Mouse (Mus musculus): ENCODE results near the gene Gpr132. TPM values are rescaled to one million over a fixed set of nuclear protein-coding genes. Genes with fewer than 3 reads are reported as not detected.

The Gpr132 gene
- polyA plus RNA-seq, 1 experiment from 2014 or later, result 0.15 TPM

- no peaks in the 10 kb centered on the region for H3K27me3 ChIP-seq (ENCODE audit: control insufficient read depth, insufficient read depth, low read length)
- DNase-seq (ENCODE audit: low spot score) (no peak), ATAC-seq (replicated peaks; ENCODE audit: insufficient number of reproducible peaks, low FRiP score, low TSS enrichment, low read depth) (no peak)
- no peaks in the 10 kb centered on the region for H3K9me3 ChIP-seq (replicated peaks; ENCODE audit: control insufficient read depth, low read length)
- H3K36me3 ChIP-seq (replicated peaks; ENCODE audit: control insufficient read depth, insufficient read depth, low read depth, low read length), result no peaks in the 10 kb centered on the region
- WGBS, result 87% methylated on average over 3 of the region's 3 CpGs
- H3K27ac ChIP-seq (replicated peaks; ENCODE audit: low read depth, low read length), result no peak overlapping the region
- peak overlapping the region; percentile 59 for H3K4me2 ChIP-seq (ENCODE audit: low read depth, low read length)
- peak overlapping the region; percentile 64 for H3K4me3 ChIP-seq (ENCODE audit: low read depth, low read length)
- peaks cover 3% of the 10 kb centered on the region; the same call in 1 of the 2 replicates for H3K4me1 ChIP-seq (ENCODE audit: control insufficient read depth, insufficient read depth, low read length)
- H3K9ac ChIP-seq (replicated peaks; ENCODE audit: low read length), result peak overlapping the region; percentile 69
Observed at GRCm38 (mm10) chr12:112830570-112830969, 37.5 kb downstream of the Gpr132 start.

GRCm38 (mm10) chr12:112830141-112830540 lies 37.9 kb downstream of the Gpr132 start:
- no peaks in the 10 kb centered on the region for H3K36me3 ChIP-seq (replicated peaks; ENCODE audit: control insufficient read depth, insufficient read depth, low read depth, low read length)
- no peak for DNase-seq (ENCODE audit: low spot score)
- no peak for ATAC-seq (replicated peaks; ENCODE audit: insufficient number of reproducible peaks, low FRiP score, low TSS enrichment, low read depth)
- WGBS, result 46% methylated on average over 2 of the region's 2 CpGs
- H3K4me2 ChIP-seq (ENCODE audit: low read depth, low read length), result peak overlapping the region; percentile 59
- H3K27ac ChIP-seq (replicated peaks; ENCODE audit: low read depth, low read length), result no peak overlapping the region; the same call in 1 of the 2 replicates
- H3K9me3 ChIP-seq (replicated peaks; ENCODE audit: control insufficient read depth, low read length), result no peaks in the 10 kb centered on the region
- peak overlapping the region; percentile 69 for H3K9ac ChIP-seq (replicated peaks; ENCODE audit: low read length)
- peaks cover 3% of the 10 kb centered on the region; the same call in 1 of the 2 replicates for H3K4me1 ChIP-seq (ENCODE audit: control insufficient read depth, insufficient read depth, low read length)
- H3K27me3 ChIP-seq (ENCODE audit: control insufficient read depth, insufficient read depth, low read length), result no peaks in the 10 kb centered on the region
- peak overlapping the region; percentile 64 for H3K4me3 ChIP-seq (ENCODE audit: low read depth, low read length)

GRCm38 (mm10) chr12:112829244-112829864 lies 38.7 kb downstream of the Gpr132 start, which contains the start of gene Cdca4:
Gene Cdca4 (minus strand): TSS chr12:112829423.
- H3K9me3 ChIP-seq (replicated peaks; ENCODE audit: control insufficient read depth, low read length), result no peaks in the 10 kb centered on the region
- H3K36me3 ChIP-seq (replicated peaks; ENCODE audit: control insufficient read depth, insufficient read depth, low read depth, low read length), result no peaks in the 10 kb centered on the region
- DNase-seq (ENCODE audit: low spot score), result peak; percentile 99
- H3K27me3 ChIP-seq (ENCODE audit: control insufficient read depth, insufficient read depth, low read length), result no peaks in the 10 kb centered on the region
- peak; percentile 95 for ATAC-seq (replicated peaks; ENCODE audit: insufficient number of reproducible peaks, low FRiP score, low TSS enrichment, low read depth)
- H3K9ac ChIP-seq (replicated peaks; ENCODE audit: low read length), result peak within 1 kb of the TSS; percentile 76
- WGBS, result under 1% methylated on average over 65 of the region's 72 CpGs
- peaks cover 3% of the 10 kb centered on the region; the same call in 1 of the 2 replicates for H3K4me1 ChIP-seq (ENCODE audit: control insufficient read depth, insufficient read depth, low read length)
- H3K27ac ChIP-seq (replicated peaks; ENCODE audit: low read depth, low read length), result peak within 1 kb of the TSS; percentile 41
- H3K4me3 ChIP-seq (ENCODE audit: low read depth, low read length), result peak within 1 kb of the TSS; percentile 64
- peak within 1 kb of the TSS; percentile 80 for H3K4me2 ChIP-seq (ENCODE audit: low read depth, low read length)

- under 1% methylated on average over 45 of the region's 51 CpGs for WGBS
- H3K36me3 ChIP-seq (replicated peaks; ENCODE audit: control insufficient read depth, insufficient read depth, low read depth, low read length), result no peaks in the 10 kb centered on the region
- H3K4me1 ChIP-seq (ENCODE audit: control insufficient read depth, insufficient read depth, low read length), result peaks cover 6% of the 10 kb centered on the region; the same call in 1 of the 2 replicates
Observed at GRCm38 (mm10) chr12:112828501-112829243, 39.4 kb downstream of the Gpr132 start.

GRCm38 (mm10) chr12:112825901-112826300 lies 42.1 kb downstream of the Gpr132 start:
- H3K9ac ChIP-seq (replicated peaks; ENCODE audit: low read length), result no peak overlapping the region
- H3K27ac ChIP-seq (replicated peaks; ENCODE audit: low read depth, low read length), result no peak overlapping the region
- ATAC-seq (replicated peaks; ENCODE audit: insufficient number of reproducible peaks, low FRiP score, low TSS enrichment, low read depth) (no peak), DNase-seq (ENCODE audit: low spot score) (no peak)
- H3K4me3 ChIP-seq (ENCODE audit: low read depth, low read length), result no peak overlapping the region
- no peak overlapping the region for H3K4me2 ChIP-seq (ENCODE audit: low read depth, low read length)
- H3K27me3 ChIP-seq (ENCODE audit: control insufficient read depth, insufficient read depth, low read length), result no peaks in the 10 kb centered on the region
- no peaks in the 10 kb centered on the region for H3K9me3 ChIP-seq (replicated peaks; ENCODE audit: control insufficient read depth, low read length)
- peaks cover 8% of the 10 kb centered on the region for H3K36me3 ChIP-seq (replicated peaks; ENCODE audit: control insufficient read depth, insufficient read depth, low read depth, low read length)
- 89% methylated on average over 5 of the region's 5 CpGs for WGBS
- peaks cover 6% of the 10 kb centered on the region for H3K4me1 ChIP-seq (ENCODE audit: control insufficient read depth, insufficient read depth, low read length)

More at GRCm38 (mm10) chr12:112828501-112829243, 39.4 kb downstream of the Gpr132 start:
- DNase-seq (ENCODE audit: low spot score), result peak; percentile 15
- peak overlapping the region; percentile 64 for H3K4me3 ChIP-seq (ENCODE audit: low read depth, low read length)
- H3K27me3 ChIP-seq (ENCODE audit: control insufficient read depth, insufficient read depth, low read length), result no peaks in the 10 kb centered on the region
- peak overlapping the region; percentile 41 for H3K27ac ChIP-seq (replicated peaks; ENCODE audit: low read depth, low read length)
- H3K9me3 ChIP-seq (replicated peaks; ENCODE audit: control insufficient read depth, low read length), result no peaks in the 10 kb centered on the region
- ATAC-seq (replicated peaks; ENCODE audit: insufficient number of reproducible peaks, low FRiP score, low TSS enrichment, low read depth), result peak; percentile 82
- peak overlapping the region; percentile 76 for H3K9ac ChIP-seq (replicated peaks; ENCODE audit: low read length)
- H3K4me2 ChIP-seq (ENCODE audit: low read depth, low read length), result peak overlapping the region; percentile 80

- Histone ChIP-seq H3K27me3 (ENCODE audit: control insufficient read depth, insufficient read depth, low read length) (no peaks in the 10 kb centered on the region), H3K4me3 (ENCODE audit: low read depth, low read length) (no peak overlapping the region), H3K4me1 (ENCODE audit: control insufficient read depth, insufficient read depth, low read length) (peaks cover 3% of the 10 kb centered on the region; the same call in 1 of the 2 replicates), H3K36me3 (replicated peaks; ENCODE audit: control insufficient read depth, insufficient read depth, low read depth, low read length) (peaks cover 21% of the 10 kb centered on the region), H3K4me2 (ENCODE audit: low read depth, low read length) (no peak overlapping the region), H3K9ac (replicated peaks; ENCODE audit: low read length) (no peak overlapping the region), H3K9me3 (replicated peaks; ENCODE audit: control insufficient read depth, low read length) (no peaks in the 10 kb centered on the region), H3K27ac (replicated peaks; ENCODE audit: low read depth, low read length) (no peak overlapping the region)
- WGBS, result 79% methylated on average over 4 of the region's 4 CpGs
- no peak for DNase-seq (ENCODE audit: low spot score)
- no peak for ATAC-seq (replicated peaks; ENCODE audit: insufficient number of reproducible peaks, low FRiP score, low TSS enrichment, low read depth)
Observed at GRCm38 (mm10) chr12:112823221-112823620, 44.8 kb downstream of the Gpr132 start.

- WGBS, result 85% methylated on average over 2 of the region's 2 CpGs
- DNase-seq (ENCODE audit: low spot score) (no peak), ATAC-seq (replicated peaks; ENCODE audit: insufficient number of reproducible peaks, low FRiP score, low TSS enrichment, low read depth) (no peak)
- no peaks in the 10 kb centered on the region for H3K9me3 ChIP-seq (replicated peaks; ENCODE audit: control insufficient read depth, low read length)
- no peaks in the 10 kb centered on the region for H3K27me3 ChIP-seq (ENCODE audit: control insufficient read depth, insufficient read depth, low read length)
- peaks cover 21% of the 10 kb centered on the region for H3K36me3 ChIP-seq (replicated peaks; ENCODE audit: control insufficient read depth, insufficient read depth, low read depth, low read length)
- H3K4me1 ChIP-seq (ENCODE audit: control insufficient read depth, insufficient read depth, low read length), result peaks cover 3% of the 10 kb centered on the region; the same call in 1 of the 2 replicates
- H3K9ac ChIP-seq (replicated peaks; ENCODE audit: low read length), result no peak overlapping the region
- no peak overlapping the region for H3K4me2 ChIP-seq (ENCODE audit: low read depth, low read length)
- H3K27ac ChIP-seq (replicated peaks; ENCODE audit: low read depth, low read length), result no peak overlapping the region
- H3K4me3 ChIP-seq (ENCODE audit: low read depth, low read length), result no peak overlapping the region
Observed at GRCm38 (mm10) chr12:112822676-112823075, 45.4 kb downstream of the Gpr132 start.

GRCm38 (mm10) chr12:112821974-112822373 lies 46.1 kb downstream of the Gpr132 start:
- H3K9ac ChIP-seq (replicated peaks; ENCODE audit: low read length), result no peak overlapping the region
- H3K27me3 ChIP-seq (ENCODE audit: control insufficient read depth, insufficient read depth, low read length), result no peaks in the 10 kb centered on the region
- H3K27ac ChIP-seq (replicated peaks; ENCODE audit: low read depth, low read length), result no peak overlapping the region
- H3K4me2 ChIP-seq (ENCODE audit: low read depth, low read length), result no peak overlapping the region
- DNase-seq (ENCODE audit: low spot score) (no peak), ATAC-seq (replicated peaks; ENCODE audit: insufficient number of reproducible peaks, low FRiP score, low TSS enrichment, low read depth) (no peak)
- H3K9me3 ChIP-seq (replicated peaks; ENCODE audit: control insufficient read depth, low read length), result no peaks in the 10 kb centered on the region
- no peak overlapping the region for H3K4me3 ChIP-seq (ENCODE audit: low read depth, low read length)
- H3K4me1 ChIP-seq (ENCODE audit: control insufficient read depth, insufficient read depth, low read length), result peaks cover 3% of the 10 kb centered on the region; the same call in 1 of the 2 replicates
- WGBS, result 90% methylated on average over 4 of the region's 4 CpGs
- H3K36me3 ChIP-seq (replicated peaks; ENCODE audit: control insufficient read depth, insufficient read depth, low read depth, low read length), result peaks cover 21% of the 10 kb centered on the region
